Mouse (Mus musculus): Measurements from ENCODE around the gene Znrf1. TPM values are rescaled to one million over a fixed set of nuclear protein-coding genes. Genes with fewer than 3 reads are reported as not detected.

Znrf1 gene
- polyA plus RNA-seq, 1 experiment, result 103 TPM

DNA sequence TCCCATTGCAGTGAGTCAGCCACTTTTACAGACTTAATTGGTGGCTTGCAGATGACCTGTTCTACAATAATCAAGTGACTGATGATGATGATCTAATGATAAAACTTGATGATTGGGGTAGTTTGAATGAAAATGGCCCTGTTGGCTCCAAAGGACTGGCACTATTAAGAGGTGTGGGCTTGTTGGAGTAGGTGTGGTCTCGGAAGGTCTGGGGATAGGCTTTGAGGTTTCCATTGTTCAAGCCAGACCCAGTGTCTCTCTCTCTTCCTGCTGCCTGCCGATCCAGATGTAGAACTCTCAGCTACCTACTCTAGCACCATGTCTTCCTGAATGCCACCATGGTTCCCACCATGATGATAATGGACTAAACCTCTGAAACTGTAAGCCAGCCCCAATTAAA, 52.4 kb downstream of the Znrf1 start:
- Histone ChIP-seq H3K4me1 (ENCODE audit: control insufficient read depth, insufficient read depth, low read length) (peaks cover 4% of the 10 kb centered on the region; the same call in 1 of the 2 replicates), H3K4me3 (replicated peaks; ENCODE audit: extremely low read depth, low read depth, low read length) (no peak overlapping the region)
- WGBS, result 64% methylated on average over 2 of the region's 2 CpGs
- TF ChIP-seq CTCF (IDR thresholded peaks at IDR 0.05; ENCODE audit: insufficient read depth, low read length) (no peak), POLR2A (IDR thresholded peaks at IDR 0.05; ENCODE audit: borderline replicate concordance, extremely low read depth, low read depth, low read length) (no peak)
- DNase-seq, result no peak

DNA sequence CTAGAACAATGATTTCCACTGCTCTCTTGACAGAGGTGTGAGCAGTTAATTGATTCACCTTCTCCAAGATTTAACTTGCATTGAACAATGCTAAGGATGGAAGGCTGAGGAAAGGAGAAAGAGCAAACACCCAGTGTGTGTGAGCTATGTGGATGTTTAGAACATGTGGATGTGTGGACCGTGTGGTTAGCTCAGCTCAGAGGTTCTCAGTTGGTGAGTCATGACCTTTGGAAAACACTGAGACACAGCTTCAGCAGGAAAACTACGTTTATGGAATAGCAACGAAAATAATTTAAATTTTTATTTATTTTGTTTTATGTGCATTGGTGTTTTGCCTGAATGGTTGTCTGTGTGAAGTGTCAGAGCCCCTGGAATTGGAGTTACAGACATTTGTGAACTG, 54.3 kb downstream of the Znrf1 start:
- DNase-seq, result no peak
- WGBS, result 44% methylated on average over 3 of the region's 3 CpGs
- no peak overlapping the region for H3K4me3 ChIP-seq (replicated peaks; ENCODE audit: extremely low read depth, low read depth, low read length)
- no peak for TF ChIP-seq POLR2A (IDR thresholded peaks at IDR 0.05; ENCODE audit: borderline replicate concordance, extremely low read depth, low read depth, low read length)
- no peak for TF ChIP-seq CTCF (IDR thresholded peaks at IDR 0.05; ENCODE audit: insufficient read depth, low read length)
- H3K4me1 ChIP-seq (ENCODE audit: control insufficient read depth, insufficient read depth, low read length), result peaks cover 15% of the 10 kb centered on the region

DNA sequence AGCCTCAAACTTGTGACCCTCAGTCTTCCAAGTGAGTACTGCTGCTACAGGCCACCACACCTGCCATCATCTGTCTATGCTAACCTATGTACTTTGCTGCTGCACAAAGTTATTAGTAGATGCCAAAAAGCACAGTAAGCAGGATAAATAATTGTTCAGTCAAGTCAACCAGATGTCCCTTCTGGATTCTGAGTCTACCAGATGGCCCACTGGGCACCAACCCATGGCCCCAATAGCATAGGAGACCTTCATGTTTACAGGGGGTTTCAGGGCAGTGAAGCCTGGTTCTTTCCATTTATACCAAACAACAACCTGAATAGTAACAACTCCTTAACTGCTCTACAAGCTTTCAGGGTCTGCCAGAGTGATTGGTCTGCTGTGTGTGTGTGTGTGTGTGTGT, 55.3 kb downstream of the Znrf1 start:
- Histone ChIP-seq H3K4me1 (ENCODE audit: control insufficient read depth, insufficient read depth, low read length) (peaks cover 25% of the 10 kb centered on the region), H3K4me3 (replicated peaks; ENCODE audit: extremely low read depth, low read depth, low read length) (no peak overlapping the region)
- DNase-seq, result no peak
- TF ChIP-seq CTCF (IDR thresholded peaks at IDR 0.05; ENCODE audit: insufficient read depth, low read length), result no peak
- TF ChIP-seq POLR2A (IDR thresholded peaks at IDR 0.05; ENCODE audit: borderline replicate concordance, extremely low read depth, low read depth, low read length), result no peak

DNA sequence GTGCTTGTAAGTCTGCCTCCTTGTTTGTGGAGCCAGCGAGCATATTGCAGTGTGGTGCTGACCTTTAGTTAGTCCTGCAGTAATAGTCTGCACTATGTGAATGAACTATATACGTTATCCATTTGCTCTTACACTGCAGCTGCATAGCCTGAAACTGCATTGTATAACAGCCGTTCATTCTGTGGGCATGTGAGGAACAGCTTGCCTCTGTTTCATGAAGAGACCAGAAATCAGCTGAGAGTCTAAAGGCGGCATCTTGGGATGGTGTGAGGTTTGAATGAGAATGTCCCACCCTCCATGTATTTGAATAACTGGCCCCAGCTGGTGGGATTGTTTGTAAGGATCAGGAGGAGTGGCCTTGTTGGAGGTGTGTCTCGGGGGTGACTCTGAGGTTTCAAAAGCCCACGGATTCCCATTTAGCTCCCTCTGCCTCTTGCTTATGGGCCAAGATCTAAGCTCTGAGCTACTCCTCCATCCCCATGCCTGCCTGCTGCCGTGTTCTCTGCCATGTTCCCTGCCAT, 56.6 kb downstream of the Znrf1 start:
- TF ChIP-seq CTCF (IDR thresholded peaks at IDR 0.05; ENCODE audit: insufficient read depth, low read length) (no peak), POLR2A (IDR thresholded peaks at IDR 0.05; ENCODE audit: borderline replicate concordance, extremely low read depth, low read depth, low read length) (no peak)
- Histone ChIP-seq H3K4me1 (ENCODE audit: control insufficient read depth, insufficient read depth, low read length) (peaks cover 38% of the 10 kb centered on the region), H3K4me3 (replicated peaks; ENCODE audit: extremely low read depth, low read depth, low read length) (no peak overlapping the region)
- DNase-seq, result no peak
- WGBS, result 78% methylated on average over 7 of the region's 7 CpGs

DNA sequence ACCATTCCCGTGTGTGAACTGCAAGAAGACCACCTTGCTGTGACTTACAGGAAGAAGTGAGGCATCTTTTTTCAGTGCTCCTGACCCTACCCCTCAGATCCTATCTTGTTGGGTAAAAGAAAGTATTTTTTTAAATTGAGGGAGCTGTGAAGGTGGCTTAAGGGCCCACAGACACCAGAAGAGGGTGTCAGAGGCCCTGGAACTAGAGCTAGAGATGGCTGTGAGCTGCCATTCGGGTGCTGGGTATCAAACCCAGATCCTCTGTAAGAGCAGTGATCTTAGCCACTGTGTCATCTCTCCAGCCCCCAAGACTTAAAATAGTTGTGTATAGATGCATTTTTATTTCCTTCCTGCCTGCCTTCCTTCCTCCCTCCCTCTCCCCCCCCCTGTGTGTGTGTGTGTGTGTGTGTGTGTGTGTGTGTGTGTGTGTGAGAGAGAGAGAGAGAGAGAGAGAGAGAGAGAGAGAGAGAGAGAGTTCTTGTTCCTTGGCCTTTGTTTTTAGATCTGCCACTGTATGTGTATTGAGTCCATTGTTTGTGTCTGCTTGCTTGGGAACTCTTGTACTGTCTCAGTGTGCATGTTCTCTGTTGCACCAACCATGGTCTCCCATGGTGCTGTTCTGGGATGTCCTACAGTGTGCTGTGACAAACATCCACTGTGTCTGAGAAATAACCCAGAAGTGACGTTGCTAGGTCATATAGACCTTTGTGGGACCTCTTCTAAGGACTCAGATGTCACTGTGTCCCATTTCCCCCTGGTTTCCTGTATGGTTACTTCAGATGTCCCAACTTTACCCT, 58.3 kb downstream of the Znrf1 start:
- H3K4me1 ChIP-seq (ENCODE audit: control insufficient read depth, insufficient read depth, low read length), result peaks cover 44% of the 10 kb centered on the region
- WGBS, result 39% methylated on average over 3 of the region's 3 CpGs

DNA sequence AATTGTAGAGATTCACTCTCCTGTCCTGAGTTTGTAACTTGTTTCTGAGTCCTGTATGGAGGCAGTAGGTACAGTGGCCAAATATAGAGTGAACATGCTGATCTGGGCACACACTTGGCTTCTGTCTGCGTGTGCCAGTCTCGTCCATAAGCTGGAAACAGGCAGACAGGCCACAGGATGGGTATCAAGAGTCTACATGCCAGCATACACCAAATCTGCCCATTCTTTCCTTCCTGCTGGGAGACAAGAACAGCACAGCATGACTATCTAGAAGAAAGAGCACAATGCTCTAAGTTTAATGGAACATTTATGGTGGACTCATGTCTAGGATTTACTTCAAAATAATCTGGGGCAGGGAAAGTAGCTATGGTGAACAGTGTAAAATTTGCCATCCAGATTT, 59.1 kb downstream of the Znrf1 start:
- H3K4me1 ChIP-seq (ENCODE audit: control insufficient read depth, insufficient read depth, low read length), result peaks cover 48% of the 10 kb centered on the region
- WGBS, result 61% methylated on average over 2 of the region's 2 CpGs
- DNase-seq, result no peak
- TF ChIP-seq POLR2A (IDR thresholded peaks at IDR 0.05; ENCODE audit: borderline replicate concordance, extremely low read depth, low read depth, low read length), result no peak
- no peak for TF ChIP-seq CTCF (IDR thresholded peaks at IDR 0.05; ENCODE audit: insufficient read depth, low read length)
- H3K4me3 ChIP-seq (replicated peaks; ENCODE audit: extremely low read depth, low read depth, low read length), result no peak overlapping the region

More for the DNA sequence above, 58.3 kb downstream of the Znrf1 start:
- no peak for TF ChIP-seq CTCF (IDR thresholded peaks at IDR 0.05; ENCODE audit: insufficient read depth, low read length)
- DNase-seq, result no peak
- H3K4me3 ChIP-seq (replicated peaks; ENCODE audit: extremely low read depth, low read depth, low read length), result no peak overlapping the region

DNA sequence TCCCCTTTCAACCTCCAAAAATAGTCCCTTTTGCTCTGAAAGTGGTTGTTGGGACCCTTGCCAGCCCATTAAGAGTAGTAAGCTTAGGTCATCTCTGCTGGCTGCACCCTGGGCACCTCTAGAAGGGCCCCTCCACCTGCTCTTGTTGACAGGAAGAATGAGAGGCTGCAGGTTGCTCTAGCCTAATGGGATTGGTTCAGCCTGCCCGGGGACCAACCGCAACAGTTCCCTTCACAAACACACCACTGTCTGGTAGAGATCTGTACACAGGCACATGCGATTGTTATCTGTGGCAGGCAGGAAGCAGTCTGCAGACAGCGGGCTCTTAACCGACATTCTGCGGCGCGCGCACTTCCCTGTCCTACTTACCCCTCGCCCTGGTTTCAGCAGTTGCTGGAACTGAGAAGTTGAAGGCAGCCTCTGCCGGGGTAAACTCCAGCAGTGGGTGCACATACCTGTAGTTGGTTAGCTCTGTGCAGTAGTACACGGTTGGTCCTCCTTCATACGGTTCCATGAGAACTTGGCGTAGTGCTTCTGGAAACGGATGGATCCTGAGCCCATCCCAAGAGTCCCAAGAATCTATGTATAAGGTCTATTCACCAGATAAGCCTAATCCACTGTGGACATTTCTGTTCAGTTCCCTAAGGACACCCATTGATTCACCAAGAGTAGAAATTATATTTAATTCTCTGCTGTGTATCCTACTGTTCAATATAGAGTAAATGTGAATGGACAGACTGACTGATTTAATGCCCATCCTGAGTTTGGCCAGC, 60.0 kb downstream of the Znrf1 start:
- Histone ChIP-seq H3K4me3 (replicated peaks; ENCODE audit: extremely low read depth, low read depth, low read length) (no peak overlapping the region), H3K4me1 (ENCODE audit: control insufficient read depth, insufficient read depth, low read length) (peaks cover 50% of the 10 kb centered on the region)
- WGBS, result 24% methylated on average over 15 of the region's 15 CpGs
- peak; percentile 47 for DNase-seq
- TF ChIP-seq CTCF (IDR thresholded peaks at IDR 0.05; ENCODE audit: insufficient read depth, low read length), result no peak

DNA sequence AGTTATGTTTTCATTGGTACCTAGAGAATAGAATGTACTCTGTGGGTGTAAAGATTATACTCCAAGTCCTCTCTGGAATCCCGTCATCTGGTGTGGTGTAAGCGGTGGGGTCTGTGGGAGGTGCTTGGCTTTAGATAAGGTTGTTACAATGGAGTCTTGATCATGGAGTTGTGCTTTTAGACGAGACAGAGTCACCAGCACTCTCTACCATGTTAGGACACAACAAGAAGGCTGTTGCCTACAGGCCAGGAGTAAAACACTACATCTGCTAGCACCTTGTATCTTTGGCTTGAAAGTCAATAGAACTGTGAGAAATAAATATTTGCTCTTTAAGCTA, 60.6 kb downstream of the Znrf1 start:
- TF ChIP-seq POLR2A (IDR thresholded peaks at IDR 0.05; ENCODE audit: borderline replicate concordance, extremely low read depth, low read depth, low read length), result no peak
- no peak for TF ChIP-seq CTCF (IDR thresholded peaks at IDR 0.05; ENCODE audit: insufficient read depth, low read length)
- peaks cover 50% of the 10 kb centered on the region for H3K4me1 ChIP-seq (ENCODE audit: control insufficient read depth, insufficient read depth, low read length)
- 22% methylated on average over 3 of the region's 3 CpGs for WGBS
- no peak overlapping the region for H3K4me3 ChIP-seq (replicated peaks; ENCODE audit: extremely low read depth, low read depth, low read length)
- DNase-seq, result no peak

DNA sequence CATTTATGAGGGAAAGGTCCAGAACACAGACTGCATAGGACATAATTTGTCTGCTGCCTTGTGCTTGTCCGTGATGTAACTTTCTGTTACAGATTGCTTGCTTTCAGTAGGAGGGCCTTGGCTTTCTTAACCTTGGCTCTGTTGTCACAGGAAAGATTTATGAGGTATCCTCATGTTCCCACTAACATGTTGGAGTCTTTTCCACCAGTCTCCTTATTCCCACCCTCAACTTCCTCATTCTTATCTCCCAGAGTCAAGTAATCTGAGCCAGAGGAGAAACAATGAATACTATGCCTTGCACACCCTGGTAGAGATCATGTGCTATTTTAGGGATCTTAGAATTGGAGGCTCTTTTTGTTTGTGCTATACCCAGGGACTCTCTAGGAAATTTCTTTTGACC, 61.4 kb downstream of the Znrf1 start:
- Histone ChIP-seq H3K4me3 (replicated peaks; ENCODE audit: extremely low read depth, low read depth, low read length) (no peak overlapping the region), H3K4me1 (ENCODE audit: control insufficient read depth, insufficient read depth, low read length) (peaks cover 50% of the 10 kb centered on the region)
- 5% methylated on average over 1 of the region's 1 CpGs for WGBS
- no peak for DNase-seq
- TF ChIP-seq CTCF (IDR thresholded peaks at IDR 0.05; ENCODE audit: insufficient read depth, low read length) (no peak), POLR2A (IDR thresholded peaks at IDR 0.05; ENCODE audit: borderline replicate concordance, extremely low read depth, low read depth, low read length) (no peak)
